Mouse (Mus musculus) 3134 (cell line): ENCODE data around the gene Igsf9.

Source experiments
- DNase-seq: peaks from one replicate; pipeline ENCODE4 v3.0.0-alpha.2; 2011; ENCODE audit warnings: low spot score; ENCODE audit not compliant: insufficient read length; ENCODE audit errors: extremely low read depth

The Igsf9 gene

GRCm38 (mm10) chr1:172481540-172482280, at the start of gene Igsf9:
TSS of gene Igsf9 (plus strand) at chr1:172481788.
- DNase-seq: no peak

GRCm38 (mm10) chr1:172431836-172432586, 49.6 kb upstream of the Igsf9 start:
- DNase-seq: no peak

- no peak for DNase-seq
Measured at GRCm38 (mm10) chr1:172432587-172432955, 49.0 kb upstream of the Igsf9 start.

GRCm38 (mm10) chr1:172433012-172433850, 48.4 kb upstream of the Igsf9 start:
- DNase-seq: no peak

- no peak for DNase-seq
Measured at GRCm38 (mm10) chr1:172433851-172434165, 47.8 kb upstream of the Igsf9 start.

GRCm38 (mm10) chr1:172436785-172437184, 44.8 kb upstream of the Igsf9 start:
- DNase-seq: no peak

- DNase-seq: no peak
Measured at GRCm38 (mm10) chr1:172438621-172439020, 43.0 kb upstream of the Igsf9 start.

- DNase-seq: no peak
Measured at GRCm38 (mm10) chr1:172440521-172440920, 41.1 kb upstream of the Igsf9 start.

GRCm38 (mm10) chr1:172441935-172442445, 39.6 kb upstream of the Igsf9 start:
- DNase-seq: no peak

- DNase-seq: no peak
Measured at GRCm38 (mm10) chr1:172450226-172450625, 31.4 kb upstream of the Igsf9 start.

GRCm38 (mm10) chr1:172450848-172451470, 30.6 kb upstream of the Igsf9 start:
- no peak for DNase-seq

GRCm38 (mm10) chr1:172452911-172453310, 28.7 kb upstream of the Igsf9 start:
- no peak for DNase-seq

- DNase-seq: no peak
Measured at GRCm38 (mm10) chr1:172453810-172454209, 27.8 kb upstream of the Igsf9 start.

- DNase-seq: no peak
Measured at GRCm38 (mm10) chr1:172455416-172455815, 26.2 kb upstream of the Igsf9 start.

- no peak for DNase-seq
Measured at GRCm38 (mm10) chr1:172456001-172456677, 25.4 kb upstream of the Igsf9 start.

GRCm38 (mm10) chr1:172457196-172457595, 24.4 kb upstream of the Igsf9 start:
- no peak for DNase-seq

GRCm38 (mm10) chr1:172458041-172458440, 23.5 kb upstream of the Igsf9 start:
- DNase-seq: no peak

- no peak for DNase-seq
Measured at GRCm38 (mm10) chr1:172461602-172462001, 20.0 kb upstream of the Igsf9 start.

- DNase-seq: no peak
Measured at GRCm38 (mm10) chr1:172462534-172462933, 19.1 kb upstream of the Igsf9 start.
